Mouse (Mus musculus) lung, embryonic 16.5 days (tissue): ENCODE data around the gene Ugdh. TPM values are rescaled to one million over a fixed set of nuclear protein-coding genes. Genes with fewer than 3 reads are reported as not detected.

Experiments used
- ATAC-seq: fragments of 200-750 bp; cut with Nextera tagmentation; 2 replicates; pipeline ENCODE4 v1.8.0; 2017; ENCODE audit warnings: low read depth, mild to moderate bottlenecking, moderate library complexity
- H3K27ac ChIP-seq: fragments of 300-500 bp; sonication (generic); 2 replicates; pipeline ENCODE4 v1.5.1; 2014; ENCODE audit warnings: mild to moderate bottlenecking, control low read depth, low read length
- H3K27me3 ChIP-seq: fragments of 300-500 bp; sonication (generic); 2 replicates; pipeline ENCODE4 v1.6.1; 2014; ENCODE audit warnings: low read depth, low read length, mixed read lengths; ENCODE audit not compliant: control insufficient read depth, insufficient read depth
- H3K36me3 ChIP-seq: fragments of 300-500 bp; sonication (generic); 2 replicates; pipeline ENCODE4 v1.6.1; 2014; ENCODE audit warnings: low read length; ENCODE audit not compliant: control insufficient read depth, insufficient read depth
- H3K4me1 ChIP-seq: fragments of 300-500 bp; sonication (generic); replicated peaks from 2 replicates; pipeline ENCODE4 v1.6.1; 2014; ENCODE audit warnings: low read length, mixed read lengths; ENCODE audit not compliant: control insufficient read depth, insufficient read depth
- H3K4me2 ChIP-seq: fragments of 300-500 bp; sonication (generic); 2 replicates; pipeline ENCODE4 v1.6.1; 2014; ENCODE audit warnings: low read depth, low read length, control low read depth
- H3K4me3 ChIP-seq: fragments of 300-500 bp; sonication (generic); 2 replicates; pipeline ENCODE4 v1.5.1; 2014; ENCODE audit warnings: mild to moderate bottlenecking, low read length, control low read depth
- H3K9ac ChIP-seq: fragments of 300-500 bp; sonication (generic); 2 replicates; pipeline ENCODE4 v1.6.1; 2014; ENCODE audit warnings: low read length, control low read depth
- H3K9me3 ChIP-seq: fragments of 300-500 bp; sonication (generic); 2 replicates; pipeline ENCODE4 v1.6.1; 2016; ENCODE audit warnings: low read length; ENCODE audit not compliant: control insufficient read depth
- WGBS: fragments of 180-500 bp; shearing (Covaris S2); extraction: QIAGEN DNeasy Blood & Tissue Kit; methylation state at CpG from one replicate; pipeline ENCODE4 v1.1.7; 2014; 5-methylcytosine and 5-hydroxymethylcytosine counted together
- polyA plus RNA-seq: library from polyadenylated mRNA; unstranded; fragments of >200 nt; fragmentation: Nextera tagmentation; extraction: Ambion mirVana; gene quantifications from 2 replicates; pipeline ENCODE4 v1.2.1, GENCODE M21; 2015

Gene Ugdh
- polyA plus RNA-seq, 1 experiment from 2014 or later = 148 TPM

GRCm38 (mm10) chr5:65419136-65419535 is 16.6 kb downstream of the Ugdh start:
- 82% methylated on average over 10 of the region's 10 CpGs for WGBS
- Histone ChIP-seq H3K27me3 (no peaks in the 10 kb centered on the region), H3K4me1 (peaks cover 10% of the 10 kb centered on the region), H3K4me2 (no peak overlapping the region), H3K4me3 (no peak overlapping the region), H3K36me3 (peaks cover 27% of the 10 kb centered on the region), H3K27ac (no peak overlapping the region), H3K9me3 (no peaks in the 10 kb centered on the region), H3K9ac (no peak overlapping the region)
- ATAC-seq = no peak

GRCm38 (mm10) chr5:65415653-65416458 is 19.9 kb downstream of the Ugdh start:
- 24% methylated on average over 26 of the region's 26 CpGs for WGBS
- Histone ChIP-seq H3K4me3 (no peak overlapping the region), H3K4me1 (peaks cover 10% of the 10 kb centered on the region), H3K36me3 (peaks cover 19% of the 10 kb centered on the region), H3K9me3 (no peaks in the 10 kb centered on the region), H3K27ac (peak overlapping the region; percentile 84), H3K4me2 (no peak overlapping the region), H3K9ac (peak overlapping the region; percentile 57), H3K27me3 (no peaks in the 10 kb centered on the region)
- peak; percentile 90 for ATAC-seq

- no peaks in the 10 kb centered on the region for H3K4me1 ChIP-seq
- no peak overlapping the region for H3K27ac ChIP-seq
- no peak for ATAC-seq
- H3K36me3 ChIP-seq = peaks cover 23% of the 10 kb centered on the region
- no peak overlapping the region for H3K4me2 ChIP-seq
- H3K27me3 ChIP-seq = no peaks in the 10 kb centered on the region
- H3K9ac ChIP-seq = no peak overlapping the region
- H3K9me3 ChIP-seq = no peaks in the 10 kb centered on the region
- no peak overlapping the region for H3K4me3 ChIP-seq
- WGBS = 73% methylated on average over 12 of the region's 12 CpGs
Measured at GRCm38 (mm10) chr5:65407989-65408388, 27.8 kb downstream of the Ugdh start.

- Histone ChIP-seq H3K9me3 (no peaks in the 10 kb centered on the region), H3K27ac (no peak overlapping the region), H3K9ac (no peak overlapping the region), H3K36me3 (peaks cover 19% of the 10 kb centered on the region), H3K27me3 (no peaks in the 10 kb centered on the region), H3K4me1 (no peaks in the 10 kb centered on the region), H3K4me2 (no peak overlapping the region), H3K4me3 (no peak overlapping the region)
- peak; percentile 82; the same call in 1 of the 2 replicates for ATAC-seq
- WGBS = 29% methylated on average over 2 of the region's 2 CpGs
Measured at GRCm38 (mm10) chr5:65401251-65401994, 34.3 kb downstream of the Ugdh start.

- WGBS = 86% methylated on average over 7 of the region's 7 CpGs
- peaks cover 8% of the 10 kb centered on the region for H3K4me1 ChIP-seq
- no peaks in the 10 kb centered on the region for H3K27me3 ChIP-seq
- H3K4me2 ChIP-seq = no peak overlapping the region
- H3K9ac ChIP-seq = no peak overlapping the region
- H3K4me3 ChIP-seq = no peak overlapping the region
- no peaks in the 10 kb centered on the region for H3K9me3 ChIP-seq
- H3K36me3 ChIP-seq = peaks cover 19% of the 10 kb centered on the region; the same call in 1 of the 2 replicates
- H3K27ac ChIP-seq = no peak overlapping the region
- ATAC-seq = no peak
Measured at GRCm38 (mm10) chr5:65394425-65394824, 41.3 kb downstream of the Ugdh start.

GRCm38 (mm10) chr5:65391753-65392152 is 44.0 kb downstream of the Ugdh start:
- Histone ChIP-seq H3K36me3 (peaks cover 24% of the 10 kb centered on the region), H3K9ac (peak overlapping the region; percentile 88), H3K27me3 (no peaks in the 10 kb centered on the region), H3K9me3 (no peaks in the 10 kb centered on the region), H3K4me3 (peak overlapping the region; percentile 98), H3K4me2 (peak overlapping the region; percentile 78), H3K27ac (0 out of 2 replicates have a peak overlapping the region, but pooled peaks have one; percentile 63), H3K4me1 (peaks cover 8% of the 10 kb centered on the region)
- ATAC-seq = no peak
- WGBS = 2% methylated on average over 12 of the region's 12 CpGs

- H3K4me3 ChIP-seq = peak within 1 kb of the TSS; percentile 98
- peaks cover 8% of the 10 kb centered on the region for H3K4me1 ChIP-seq
- WGBS = under 1% methylated on average over 83 of the region's 83 CpGs
- H3K27ac ChIP-seq = peak within 1 kb of the TSS; percentile 88
- no peaks in the 10 kb centered on the region for H3K27me3 ChIP-seq
- H3K9me3 ChIP-seq = no peaks in the 10 kb centered on the region
- peaks cover 24% of the 10 kb centered on the region for H3K36me3 ChIP-seq
- H3K9ac ChIP-seq = peak within 1 kb of the TSS; percentile 100
- ATAC-seq = peak; percentile 98
- H3K4me2 ChIP-seq = peak within 1 kb of the TSS; percentile 85
Measured at GRCm38 (mm10) chr5:65390648-65391644, 44.8 kb downstream of the Ugdh start, which contains the start of the genes Rpl9 and Lias. Rpl9 (minus strand) TSS chr5:65391444. Lias (plus strand) TSS chr5:65391497.

GRCm38 (mm10) chr5:65387008-65387867 is 48.5 kb downstream of the Ugdh start:
- Histone ChIP-seq H3K27me3 (no peaks in the 10 kb centered on the region), H3K4me3 (no peak overlapping the region), H3K9ac (no peak overlapping the region), H3K4me2 (no peak overlapping the region), H3K36me3 (peaks cover 17% of the 10 kb centered on the region), H3K4me1 (peaks cover 8% of the 10 kb centered on the region), H3K27ac (no peak overlapping the region), H3K9me3 (no peaks in the 10 kb centered on the region)
- 81% methylated on average over 6 of the region's 6 CpGs for WGBS
- no peak for ATAC-seq
